Mouse (Mus musculus): ENCODE measurements at regions not wholly inside any gene's neighbourhood (a gene's known extent, or its start where the extent isn't known, plus 50 kb on each side); places are given as distances from the start of the nearest gene placed in this dataset.

DNA sequence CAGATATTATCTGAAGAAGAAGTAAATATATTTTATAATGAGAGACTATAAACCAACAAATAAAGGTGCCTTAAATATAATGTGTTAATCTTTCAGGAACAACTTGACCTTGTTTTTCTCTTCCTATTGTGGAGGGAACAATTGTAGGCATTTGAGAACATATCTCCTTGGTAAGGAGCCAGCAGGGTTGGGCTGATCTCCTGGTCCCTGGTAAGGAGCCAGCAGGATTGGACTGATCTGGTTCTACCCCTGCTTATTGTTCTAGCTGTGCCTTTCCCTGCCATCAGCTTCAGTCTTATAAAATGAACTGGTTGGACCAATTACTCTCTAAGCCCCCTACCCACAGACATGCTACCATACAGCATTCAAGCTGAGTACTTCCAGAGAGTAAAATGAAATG is 187.7 kb upstream of the Gria1 start:
- H3K27me3 ChIP-seq (ENCODE audit: control insufficient read depth, insufficient read depth, low read depth, low read length), result no peaks in the 10 kb centered on the region
- no peak overlapping the region for H3K9ac ChIP-seq (ENCODE audit: low read depth, low read length)
- no peak overlapping the region for H3K4me3 ChIP-seq (ENCODE audit: low read depth, low read length)
- H3K36me3 ChIP-seq (ENCODE audit: control insufficient read depth, insufficient read depth, low read length), result no peaks in the 10 kb centered on the region
- no peak overlapping the region for H3K4me2 ChIP-seq (ENCODE audit: low read length)
- H3K4me1 ChIP-seq (ENCODE audit: control insufficient read depth, insufficient read depth, low read length), result no peaks in the 10 kb centered on the region
- H3K27ac ChIP-seq (ENCODE audit: low read length), result no peak overlapping the region
- ATAC-seq, result no peak
- no peaks in the 10 kb centered on the region for H3K9me3 ChIP-seq (replicated peaks; ENCODE audit: control insufficient read depth, low read length, poor library complexity, severe bottlenecking)

DNA sequence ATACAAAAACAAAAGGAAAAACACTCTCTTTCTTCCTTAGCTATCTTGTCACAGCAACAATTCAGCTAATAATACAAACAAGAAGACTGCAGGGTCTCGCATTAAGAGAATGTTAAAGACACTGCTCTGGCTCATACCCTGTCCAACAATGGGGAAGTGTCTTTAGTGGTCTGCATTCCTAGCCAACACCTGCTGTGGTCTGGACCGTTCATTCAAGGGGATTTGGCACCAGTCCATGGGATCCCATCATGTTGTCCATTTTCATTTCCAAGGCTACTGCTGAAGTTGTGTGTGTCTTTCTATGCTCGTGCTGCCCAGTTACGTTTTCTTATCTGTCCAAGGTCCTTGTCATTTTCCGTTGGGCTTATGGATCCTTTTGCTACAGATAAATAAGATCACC is 183.7 kb upstream of the Gria1 start:
- Histone ChIP-seq H3K4me2 (ENCODE audit: low read length) (no peak overlapping the region), H3K27ac (ENCODE audit: low read length) (no peak overlapping the region), H3K27me3 (ENCODE audit: control insufficient read depth, insufficient read depth, low read depth, low read length) (no peaks in the 10 kb centered on the region), H3K9ac (ENCODE audit: low read depth, low read length) (no peak overlapping the region), H3K9me3 (replicated peaks; ENCODE audit: control insufficient read depth, low read length, poor library complexity, severe bottlenecking) (no peaks in the 10 kb centered on the region), H3K36me3 (ENCODE audit: control insufficient read depth, insufficient read depth, low read length) (no peaks in the 10 kb centered on the region), H3K4me1 (ENCODE audit: control insufficient read depth, insufficient read depth, low read length) (no peaks in the 10 kb centered on the region), H3K4me3 (ENCODE audit: low read depth, low read length) (no peak overlapping the region)
- ATAC-seq, result no peak
- WGBS, result 69% methylated on average over 5 of the region's 5 CpGs

DNA sequence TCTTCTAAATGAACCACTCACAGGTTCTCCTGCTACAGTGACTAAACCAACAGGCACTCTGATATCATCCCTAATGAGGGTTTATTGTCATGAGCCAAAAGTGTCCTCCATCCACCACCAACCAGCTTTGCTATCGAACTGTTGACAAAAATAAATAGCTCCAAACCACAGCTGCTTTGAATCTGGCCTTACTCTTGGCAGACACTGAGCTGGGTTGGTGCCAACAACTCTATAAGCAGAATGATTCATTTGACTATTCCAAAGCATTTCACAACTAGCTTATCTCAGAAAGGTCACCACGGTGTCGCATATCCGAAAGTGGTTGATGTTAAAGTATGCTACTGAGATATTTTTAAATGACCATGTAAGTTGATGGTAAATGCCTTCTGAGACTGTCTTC is 148.5 kb upstream of the Gria1 start:
- no peak for ATAC-seq
- no peak overlapping the region for H3K27ac ChIP-seq (ENCODE audit: low read length)
- H3K4me1 ChIP-seq (ENCODE audit: control insufficient read depth, insufficient read depth, low read length), result no peaks in the 10 kb centered on the region
- no peak overlapping the region for H3K4me2 ChIP-seq (ENCODE audit: low read length)
- H3K36me3 ChIP-seq (ENCODE audit: control insufficient read depth, insufficient read depth, low read length), result no peaks in the 10 kb centered on the region
- no peaks in the 10 kb centered on the region for H3K9me3 ChIP-seq (replicated peaks; ENCODE audit: control insufficient read depth, low read length, poor library complexity, severe bottlenecking)
- 84% methylated on average over 4 of the region's 4 CpGs for WGBS
- no peak overlapping the region for H3K9ac ChIP-seq (ENCODE audit: low read depth, low read length)
- H3K4me3 ChIP-seq (ENCODE audit: low read depth, low read length), result no peak overlapping the region
- no peaks in the 10 kb centered on the region for H3K27me3 ChIP-seq (ENCODE audit: control insufficient read depth, insufficient read depth, low read depth, low read length)

- no peak for ATAC-seq
- no peaks in the 10 kb centered on the region for H3K36me3 ChIP-seq (ENCODE audit: control insufficient read depth, insufficient read depth, low read length)
- H3K9me3 ChIP-seq (replicated peaks; ENCODE audit: control insufficient read depth, low read length, poor library complexity, severe bottlenecking), result no peaks in the 10 kb centered on the region
- H3K27me3 ChIP-seq (ENCODE audit: control insufficient read depth, insufficient read depth, low read depth, low read length), result no peaks in the 10 kb centered on the region
- 40% methylated on average over 3 of the region's 3 CpGs for WGBS
- no peak overlapping the region for H3K9ac ChIP-seq (ENCODE audit: low read depth, low read length)
- H3K4me3 ChIP-seq (ENCODE audit: low read depth, low read length), result no peak overlapping the region
- no peak overlapping the region for H3K4me2 ChIP-seq (ENCODE audit: low read length)
- no peaks in the 10 kb centered on the region for H3K4me1 ChIP-seq (ENCODE audit: control insufficient read depth, insufficient read depth, low read length)
- H3K27ac ChIP-seq (ENCODE audit: low read length), result no peak overlapping the region
Measured at GRCm38 (mm10) chr11:56871640-56872039, 139.5 kb upstream of the Gria1 start.

GRCm38 (mm10) chr11:56898548-56898951 is 112.6 kb upstream of the Gria1 start:
- Histone ChIP-seq H3K9ac (ENCODE audit: low read depth, low read length) (no peak overlapping the region), H3K36me3 (ENCODE audit: control insufficient read depth, insufficient read depth, low read length) (no peaks in the 10 kb centered on the region), H3K27me3 (ENCODE audit: control insufficient read depth, insufficient read depth, low read depth, low read length) (no peaks in the 10 kb centered on the region; the same call in 1 of the 2 replicates), H3K4me3 (ENCODE audit: low read depth, low read length) (no peak overlapping the region), H3K27ac (ENCODE audit: low read length) (no peak overlapping the region), H3K4me2 (ENCODE audit: low read length) (no peak overlapping the region), H3K4me1 (ENCODE audit: control insufficient read depth, insufficient read depth, low read length) (no peaks in the 10 kb centered on the region), H3K9me3 (replicated peaks; ENCODE audit: control insufficient read depth, low read length, poor library complexity, severe bottlenecking) (no peaks in the 10 kb centered on the region)
- WGBS, result 21% methylated on average over 4 of the region's 4 CpGs
- ATAC-seq, result no peak

DNA sequence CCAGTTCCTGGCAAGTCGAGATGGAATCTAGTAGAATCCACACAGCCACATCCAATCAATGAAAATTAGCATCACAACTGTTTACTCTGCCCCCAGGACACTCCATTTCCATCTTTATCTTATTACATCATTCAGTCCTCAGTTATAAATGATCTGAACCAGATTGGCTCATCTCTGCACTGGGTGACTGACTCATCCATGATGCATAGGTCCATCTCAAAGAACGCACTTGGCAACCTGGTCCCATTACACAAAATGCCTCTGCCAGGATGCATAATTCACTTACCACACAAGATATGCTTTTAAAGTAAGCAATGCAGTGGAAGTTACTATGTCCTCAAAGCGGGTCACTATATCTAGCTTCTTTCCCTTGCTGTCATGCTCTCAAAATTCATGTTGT is 110.0 kb upstream of the Gria1 start:
- no peaks in the 10 kb centered on the region for H3K9me3 ChIP-seq (replicated peaks; ENCODE audit: control insufficient read depth, low read length, poor library complexity, severe bottlenecking)
- no peak overlapping the region for H3K4me3 ChIP-seq (ENCODE audit: low read depth, low read length)
- no peaks in the 10 kb centered on the region for H3K27me3 ChIP-seq (ENCODE audit: control insufficient read depth, insufficient read depth, low read depth, low read length)
- H3K27ac ChIP-seq (ENCODE audit: low read length), result no peak overlapping the region
- H3K36me3 ChIP-seq (ENCODE audit: control insufficient read depth, insufficient read depth, low read length), result no peaks in the 10 kb centered on the region
- no peak overlapping the region for H3K4me2 ChIP-seq (ENCODE audit: low read length)
- no peaks in the 10 kb centered on the region for H3K4me1 ChIP-seq (ENCODE audit: control insufficient read depth, insufficient read depth, low read length)
- whole genome bisulfite sequencing, result 86% methylated on average over 3 of the region's 3 CpGs
- H3K9ac ChIP-seq (ENCODE audit: low read depth, low read length), result no peak overlapping the region
- no peak for ATAC-seq

DNA sequence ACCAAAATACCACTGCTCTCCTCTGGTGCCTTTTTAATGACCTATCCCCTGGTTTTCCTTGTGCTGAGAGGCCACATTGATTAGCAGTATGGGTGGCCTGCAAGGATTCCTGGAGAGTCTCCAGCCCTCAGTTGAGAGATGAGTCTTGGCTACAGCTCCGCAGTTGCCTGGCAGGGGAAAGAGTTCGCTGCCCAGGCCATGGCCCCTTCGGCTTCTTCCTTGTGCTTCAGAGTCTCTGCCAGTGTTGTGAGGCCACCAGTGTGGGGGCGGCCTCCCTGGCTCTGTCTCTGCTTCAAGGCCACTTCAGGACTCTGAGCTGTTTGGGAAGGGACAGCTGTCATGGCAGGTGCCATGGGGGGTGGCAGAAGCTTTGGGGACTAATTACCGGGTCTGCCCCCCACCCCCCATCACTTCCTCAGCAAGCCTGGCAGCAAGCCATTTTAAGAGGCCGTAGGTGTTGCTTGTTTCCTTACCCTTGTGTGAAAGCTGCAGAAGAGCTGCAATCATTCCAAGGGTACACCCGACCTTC is 85.8 kb upstream of the Gria1 start:
- Histone ChIP-seq H3K4me1 (ENCODE audit: control insufficient read depth, insufficient read depth, low read length) (no peaks in the 10 kb centered on the region), H3K4me3 (ENCODE audit: low read depth, low read length) (no peak overlapping the region), H3K36me3 (ENCODE audit: control insufficient read depth, insufficient read depth, low read length) (no peaks in the 10 kb centered on the region), H3K9me3 (replicated peaks; ENCODE audit: control insufficient read depth, low read length, poor library complexity, severe bottlenecking) (no peaks in the 10 kb centered on the region), H3K9ac (ENCODE audit: low read depth, low read length) (no peak overlapping the region), H3K27ac (ENCODE audit: low read length) (no peak overlapping the region), H3K27me3 (ENCODE audit: control insufficient read depth, insufficient read depth, low read depth, low read length) (no peaks in the 10 kb centered on the region), H3K4me2 (ENCODE audit: low read length) (no peak overlapping the region)
- ATAC-seq, result no peak
- WGBS, result 86% methylated on average over 7 of the region's 7 CpGs

DNA sequence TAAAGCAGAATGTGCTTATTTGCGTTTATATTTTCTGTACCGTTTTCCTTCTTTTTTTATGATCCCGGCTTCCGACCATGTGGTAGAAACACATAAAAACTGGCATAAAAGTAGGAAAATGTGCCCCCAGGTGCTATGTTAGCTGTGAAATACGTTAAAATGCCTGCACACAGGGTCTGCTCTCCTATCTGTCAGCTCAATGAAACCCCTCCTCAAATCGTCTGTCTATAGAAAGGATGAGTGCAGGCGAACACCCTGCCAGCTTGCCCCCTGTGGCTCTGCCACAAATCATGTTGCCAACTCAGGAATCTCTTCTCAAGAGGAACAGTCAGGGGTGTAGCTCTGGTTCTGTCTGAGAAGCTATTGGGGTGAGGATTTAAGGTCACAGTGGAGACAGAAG is 78.4 kb upstream of the Gria1 start:
- WGBS, result 72% methylated on average over 7 of the region's 7 CpGs
- H3K27ac ChIP-seq (ENCODE audit: low read length), result no peak overlapping the region
- no peak for ATAC-seq

DNA sequence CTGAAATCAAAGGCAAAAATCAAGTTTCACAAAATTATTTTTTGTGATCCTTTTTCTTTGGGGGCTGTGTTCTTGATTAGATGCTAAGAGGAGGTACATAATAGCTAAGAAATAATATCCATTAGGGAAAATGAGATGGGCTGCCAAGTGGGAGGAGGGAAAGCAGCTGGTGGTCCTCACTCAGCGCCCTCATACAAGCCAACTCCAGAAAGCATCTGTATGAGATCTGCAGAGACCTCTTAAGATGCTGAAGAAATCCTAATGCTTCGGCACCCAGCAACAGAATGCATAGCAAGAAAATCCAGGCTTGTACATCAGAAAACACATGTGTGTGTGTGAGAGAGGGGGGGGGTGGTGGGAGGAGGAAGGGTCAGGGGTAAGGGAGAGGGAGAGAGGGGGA is 58.8 kb upstream of the Gria1 start:
- ATAC-seq, result no peak
- H3K9me3 ChIP-seq (replicated peaks; ENCODE audit: control insufficient read depth, low read length, poor library complexity, severe bottlenecking), result no peaks in the 10 kb centered on the region
- H3K36me3 ChIP-seq (ENCODE audit: control insufficient read depth, insufficient read depth, low read length), result no peaks in the 10 kb centered on the region
- H3K27ac ChIP-seq (ENCODE audit: low read length), result no peak overlapping the region
- no peaks in the 10 kb centered on the region for H3K4me1 ChIP-seq (ENCODE audit: control insufficient read depth, insufficient read depth, low read length)
- H3K4me2 ChIP-seq (ENCODE audit: low read length), result no peak overlapping the region
- no peak overlapping the region for H3K9ac ChIP-seq (ENCODE audit: low read depth, low read length)
- no peaks in the 10 kb centered on the region for H3K27me3 ChIP-seq (ENCODE audit: control insufficient read depth, insufficient read depth, low read depth, low read length)
- WGBS, result 81% methylated on average over 2 of the region's 2 CpGs
- no peak overlapping the region for H3K4me3 ChIP-seq (ENCODE audit: low read depth, low read length)

More for the DNA sequence above, 78.4 kb upstream of the Gria1 start:
- H3K4me2 ChIP-seq (ENCODE audit: low read length), result no peak overlapping the region
- H3K27me3 ChIP-seq (ENCODE audit: control insufficient read depth, insufficient read depth, low read depth, low read length), result no peaks in the 10 kb centered on the region
- no peaks in the 10 kb centered on the region for H3K9me3 ChIP-seq (replicated peaks; ENCODE audit: control insufficient read depth, low read length, poor library complexity, severe bottlenecking)
- no peak overlapping the region for H3K9ac ChIP-seq (ENCODE audit: low read depth, low read length)
- no peaks in the 10 kb centered on the region for H3K4me1 ChIP-seq (ENCODE audit: control insufficient read depth, insufficient read depth, low read length)
- no peaks in the 10 kb centered on the region for H3K36me3 ChIP-seq (ENCODE audit: control insufficient read depth, insufficient read depth, low read length)
- no peak overlapping the region for H3K4me3 ChIP-seq (ENCODE audit: low read depth, low read length)

DNA sequence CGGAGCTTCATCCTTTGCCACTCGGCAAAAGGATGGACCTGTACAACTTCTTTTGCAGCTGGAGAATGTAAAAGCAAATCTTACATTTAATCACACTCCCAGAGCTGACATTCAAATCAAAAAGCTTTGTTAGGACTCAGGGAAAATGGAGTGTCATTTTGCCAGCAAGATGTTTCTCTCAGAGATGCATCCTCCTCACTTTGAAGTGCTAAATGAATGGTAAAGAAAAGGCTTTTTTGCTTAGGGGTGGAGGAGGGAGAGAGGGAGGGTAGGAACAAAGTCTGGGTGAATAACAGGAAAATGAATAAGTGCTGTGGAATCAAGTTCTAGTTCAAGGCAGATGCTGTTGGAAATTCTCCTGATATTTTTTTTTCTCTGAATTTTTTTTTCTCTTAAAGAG is 53.4 kb upstream of the Gria1 start:
- 65% methylated on average over 2 of the region's 2 CpGs for WGBS
- Histone ChIP-seq H3K9me3 (replicated peaks; ENCODE audit: control insufficient read depth, low read length, poor library complexity, severe bottlenecking) (no peaks in the 10 kb centered on the region), H3K27ac (ENCODE audit: low read length) (no peak overlapping the region), H3K36me3 (ENCODE audit: control insufficient read depth, insufficient read depth, low read length) (no peaks in the 10 kb centered on the region), H3K27me3 (ENCODE audit: control insufficient read depth, insufficient read depth, low read depth, low read length) (no peaks in the 10 kb centered on the region), H3K4me3 (ENCODE audit: low read depth, low read length) (no peak overlapping the region), H3K4me2 (ENCODE audit: low read length) (no peak overlapping the region), H3K4me1 (ENCODE audit: control insufficient read depth, insufficient read depth, low read length) (no peaks in the 10 kb centered on the region), H3K9ac (ENCODE audit: low read depth, low read length) (no peak overlapping the region)
- no peak for ATAC-seq

Measured in midbrain, embryonic 16.5 days (tissue).